Mouse (Mus musculus) heart, postnatal 10 days (tissue): ENCODE results near the gene Clba1. TPM values are rescaled to one million over a fixed set of nuclear protein-coding genes. Genes with fewer than 3 reads are reported as not detected.

Experiments used
- DNase-seq, 2 experiments: peaks; one replicate each; pipeline ENCODE4 v3.0.0; 2021
- intact Hi-C: fragments of 180-260 bp; cut with DNase I; formaldehyde crosslinking; loops from one replicate; pipeline ENCODE4 v1.15.1; 2025
- total RNA-seq, 2 experiments: library from RNA; stranded (reverse); gene quantifications; 2 replicates each; pipeline ENCODE4 v1.2.3; 2021

Gene Clba1
- total RNA-seq, 2 experiments from 2014 or later = 2.4 to 3.1 TPM

GRCm38 (mm10) chr12:112794356-112794816 is 14.4 kb upstream of the Clba1 start:
- no peak for DNase-seq
- intact Hi-C loops = loop anchor here (2.0 kb wide), 1 partner anchor 52 kb away; no protein-coding TSS in a partner anchor

GRCm38 (mm10) chr12:112794998-112795397 is 13.7 kb upstream of the Clba1 start:
- intact Hi-C loops = loop anchor here (2.0 kb wide), 1 partner anchor 52 kb away; no protein-coding TSS in a partner anchor

GRCm38 (mm10) chr12:112795466-112796104 is 13.2 kb upstream of the Clba1 start:
- intact Hi-C loops = loop anchor here (2.0 kb wide), 1 partner anchor 53 kb away; no protein-coding TSS in a partner anchor
- peak; percentile 63 to 66 for DNase-seq

More at GRCm38 (mm10) chr12:112794998-112795397, 13.7 kb upstream of the Clba1 start:
- no peak for DNase-seq

GRCm38 (mm10) chr12:112796551-112797510 is 11.9 kb upstream of the Clba1 start:
- intact Hi-C loops = no loop called here
- DNase-seq = no peak

- intact Hi-C loops = no loop called here
Measured at GRCm38 (mm10) chr12:112797672-112798331, 10.9 kb upstream of the Clba1 start.

GRCm38 (mm10) chr12:112798332-112798681 is 10.4 kb upstream of the Clba1 start:
- no peak for DNase-seq
- intact Hi-C loops = no loop called here

More at GRCm38 (mm10) chr12:112797672-112798331, 10.9 kb upstream of the Clba1 start:
- peak; percentile 46 to 48 for DNase-seq

GRCm38 (mm10) chr12:112798716-112799115 is 10.0 kb upstream of the Clba1 start:
- no peak for DNase-seq
- intact Hi-C loops = no loop called here

- intact Hi-C loops = no loop called here
- no peak for DNase-seq
Measured at GRCm38 (mm10) chr12:112799237-112799970, 9.3 kb upstream of the Clba1 start.

- intact Hi-C loops = loop anchor here (1.0 to 2.0 kb wide), 2 partner anchors 43 to 54 kb away; no protein-coding TSS in a partner anchor
- DNase-seq = peak; percentile 66 to 83
Measured at GRCm38 (mm10) chr12:112800476-112800875, 8.3 kb upstream of the Clba1 start.

- intact Hi-C loops = loop anchor here (2.0 kb wide), 1 partner anchor 55 kb away; no protein-coding TSS in a partner anchor
- no peak for DNase-seq
Measured at GRCm38 (mm10) chr12:112801864-112802846, 6.6 kb upstream of the Clba1 start, which contains the start of gene Ahnak2. Gene Ahnak2, minus strand, starts transcription at chr12:112802657.

GRCm38 (mm10) chr12:112802917-112803316 is 5.8 kb upstream of the Clba1 start:
- no peak for DNase-seq
- intact Hi-C loops = no loop called here

- intact Hi-C loops = no loop called here
- DNase-seq = peak; percentile 62 to 63
Measured at GRCm38 (mm10) chr12:112804046-112804445, 4.7 kb upstream of the Clba1 start.

- intact Hi-C loops = no loop called here
- DNase-seq = no peak
Measured at GRCm38 (mm10) chr12:112806044-112806443, 2.7 kb upstream of the Clba1 start.

- intact Hi-C loops = no loop called here
Measured at GRCm38 (mm10) chr12:112807796-112808195, 941 bp upstream of the Clba1 start.

GRCm38 (mm10) chr12:112808212-112808586 is 538 bp upstream of the Clba1 start:
- intact Hi-C loops = no loop called here
- DNase-seq = no peak

More at GRCm38 (mm10) chr12:112807796-112808195, 941 bp upstream of the Clba1 start:
- DNase-seq = no peak

GRCm38 (mm10) chr12:112809641-112810040 is 904 bp downstream of the Clba1 start:
- intact Hi-C loops = loop anchor here (2.0 kb wide), 1 partner anchor 19 kb away; the partner anchor contains the start of gene Cdca4
- no peak for DNase-seq

GRCm38 (mm10) chr12:112810092-112810885 is 1.6 kb downstream of the Clba1 start:
- DNase-seq = no peak
- intact Hi-C loops = loop anchor here (2.0 kb wide), 1 partner anchor 19 kb away; the partner anchor contains the start of gene Cdca4

GRCm38 (mm10) chr12:112813370-112813769 is 4.6 kb downstream of the Clba1 start:
- no peak for DNase-seq
- intact Hi-C loops = no loop called here
